ENCODE assay signal across 8 mouse cellular contexts in genomic region chr11:23140429-23141099, GRCm38 (mm10).
DNase-seq lines count a peak whose midpoint lies in the region; ATAC-seq lines count a peak whose summit lies in the region.

No protein-coding gene starts in this region.

- no peak overlapping the region for H3K4me2 ChIP-seq in kidney, embryonic 15.5 days
- H3K4me2 ChIP-seq in neural tube, embryonic 12.5 days (replicated peaks) = no peak overlapping the region

- H3K9ac ChIP-seq in kidney, embryonic 15.5 days = no peak overlapping the region
- no peak overlapping the region for H3K9ac ChIP-seq in neural tube, embryonic 12.5 days

- ATAC-seq in kidney, embryonic 15.5 days (replicated peaks; ENCODE audit: low FRiP score) = no peak
- ATAC-seq in neural tube, embryonic 12.5 days (ENCODE audit: low FRiP score, low read depth) = peak; percentile 86
- ATAC-seq in erythroblast, adult 5-6 weeks (replicated peaks; ENCODE audit: low FRiP score, poor library complexity, severe bottlenecking) = no peak

- H3K27ac ChIP-seq in kidney, embryonic 15.5 days = no peak overlapping the region
- H3K27ac ChIP-seq in neural tube, embryonic 12.5 days = no peak overlapping the region

- WGBS in kidney, embryonic 15.5 days = 69% methylated on average over 6 of the region's 6 CpGs
- WGBS in neural tube, embryonic 12.5 days = 49% methylated on average over 6 of the region's 6 CpGs

- no peaks in the 10 kb centered on the region for H3K4me1 ChIP-seq in kidney, embryonic 15.5 days
- H3K4me1 ChIP-seq in neural tube, embryonic 12.5 days = peaks cover 13% of the 10 kb centered on the region

- DNase-seq in kidney, adult 9 months = peak; percentile 15
- peak; percentile 52 for DNase-seq in embryo, embryonic 10.5 days (ENCODE audit: low spot score)
- DNase-seq in gonadal fat pad, adult 2 months (ENCODE audit: low read depth) = peak; percentile 90
- no peak for DNase-seq in right cerebral cortex, postnatal 36 days (ENCODE audit: low spot score in 2 of 2)
- no peak for DNase-seq in lung, adult 18-20 months

- H3K9me3 ChIP-seq in kidney, embryonic 15.5 days (replicated peaks) = no peaks in the 10 kb centered on the region
- no peaks in the 10 kb centered on the region for H3K9me3 ChIP-seq in neural tube, embryonic 12.5 days

- no peaks in the 10 kb centered on the region for H3K27me3 ChIP-seq in kidney, embryonic 15.5 days
- no peaks in the 10 kb centered on the region for H3K27me3 ChIP-seq in neural tube, embryonic 12.5 days (replicated peaks)

- no peaks in the 10 kb centered on the region for H3K36me3 ChIP-seq in kidney, embryonic 15.5 days
- H3K36me3 ChIP-seq in neural tube, embryonic 12.5 days = no peaks in the 10 kb centered on the region

- no peak overlapping the region for H3K4me3 ChIP-seq in kidney, embryonic 15.5 days (replicated peaks)
- no peak overlapping the region for H3K4me3 ChIP-seq in neural tube, embryonic 12.5 days

Comparison
In these comparisons a context has a peak if more than half of its experiments do, and no peak if none do; other contexts are left out.
1. DNase-seq: peak in kidney, adult 9 months (single experiment), embryo, embryonic 10.5 days (single experiment) and gonadal fat pad, adult 2 months (single experiment); none in right cerebral cortex, postnatal 36 days (0 of 2) and lung, adult 18-20 months (0 of 2).